Mouse (Mus musculus) neural tube, embryonic 12.5 days (tissue): ENCODE measurements around the gene Nfic. TPM values are rescaled to one million over a fixed set of nuclear protein-coding genes. Genes with fewer than 3 reads are reported as not detected.

Source experiments
- ATAC-seq: fragments of 200-750 bp; cut with Nextera tagmentation; 2 replicates; pipeline ENCODE4 v1.8.0; 2017; ENCODE audit warnings: low read depth, mild to moderate bottlenecking, moderate TSS enrichment, moderate library complexity; ENCODE audit not compliant: low FRiP score
- H3K27ac ChIP-seq: fragments of 300-500 bp; sonication (generic); 2 replicates; pipeline ENCODE4 v1.5.1; 2016
- H3K27me3 ChIP-seq: fragments of 300-500 bp; sonication (generic); replicated peaks from 2 replicates; pipeline ENCODE4 v1.6.1; 2016; ENCODE audit warnings: mild to moderate bottlenecking
- H3K36me3 ChIP-seq: fragments of 300-500 bp; sonication (generic); 2 replicates; pipeline ENCODE4 v1.6.1; 2016; ENCODE audit warnings: mild to moderate bottlenecking
- H3K4me1 ChIP-seq: fragments of 300-500 bp; sonication (generic); 2 replicates; pipeline ENCODE4 v1.6.1; 2016
- H3K4me2 ChIP-seq: fragments of 300-500 bp; sonication (generic); replicated peaks from 2 replicates; pipeline ENCODE4 v1.6.1; 2016; ENCODE audit warnings: mild to moderate bottlenecking
- H3K4me3 ChIP-seq: fragments of 300-500 bp; sonication (generic); 2 replicates; pipeline ENCODE4 v1.5.1; 2016
- H3K9ac ChIP-seq: fragments of 300-500 bp; sonication (generic); 2 replicates; pipeline ENCODE4 v1.6.1; 2016; ENCODE audit warnings: mild to moderate bottlenecking
- H3K9me3 ChIP-seq: fragments of 300-500 bp; sonication (generic); 2 replicates; pipeline ENCODE4 v1.6.1; 2016; ENCODE audit warnings: mild to moderate bottlenecking
- WGBS: fragments of 180-500 bp; shearing (Covaris S2); methylation state at CpG from one replicate; pipeline ENCODE4 v1.1.7; 2016; 5-methylcytosine and 5-hydroxymethylcytosine counted together
- polyA plus RNA-seq: library from polyadenylated mRNA; unstranded; fragments of >200 nt; fragmentation: Nextera tagmentation; extraction: Ambion mirVana; gene quantifications from 2 replicates; pipeline ENCODE4 v1.2.1, GENCODE M21; 2016

The Nfic gene
- polyA plus RNA-seq, 1 experiment from 2014 or later = 22.2 TPM

DNA sequence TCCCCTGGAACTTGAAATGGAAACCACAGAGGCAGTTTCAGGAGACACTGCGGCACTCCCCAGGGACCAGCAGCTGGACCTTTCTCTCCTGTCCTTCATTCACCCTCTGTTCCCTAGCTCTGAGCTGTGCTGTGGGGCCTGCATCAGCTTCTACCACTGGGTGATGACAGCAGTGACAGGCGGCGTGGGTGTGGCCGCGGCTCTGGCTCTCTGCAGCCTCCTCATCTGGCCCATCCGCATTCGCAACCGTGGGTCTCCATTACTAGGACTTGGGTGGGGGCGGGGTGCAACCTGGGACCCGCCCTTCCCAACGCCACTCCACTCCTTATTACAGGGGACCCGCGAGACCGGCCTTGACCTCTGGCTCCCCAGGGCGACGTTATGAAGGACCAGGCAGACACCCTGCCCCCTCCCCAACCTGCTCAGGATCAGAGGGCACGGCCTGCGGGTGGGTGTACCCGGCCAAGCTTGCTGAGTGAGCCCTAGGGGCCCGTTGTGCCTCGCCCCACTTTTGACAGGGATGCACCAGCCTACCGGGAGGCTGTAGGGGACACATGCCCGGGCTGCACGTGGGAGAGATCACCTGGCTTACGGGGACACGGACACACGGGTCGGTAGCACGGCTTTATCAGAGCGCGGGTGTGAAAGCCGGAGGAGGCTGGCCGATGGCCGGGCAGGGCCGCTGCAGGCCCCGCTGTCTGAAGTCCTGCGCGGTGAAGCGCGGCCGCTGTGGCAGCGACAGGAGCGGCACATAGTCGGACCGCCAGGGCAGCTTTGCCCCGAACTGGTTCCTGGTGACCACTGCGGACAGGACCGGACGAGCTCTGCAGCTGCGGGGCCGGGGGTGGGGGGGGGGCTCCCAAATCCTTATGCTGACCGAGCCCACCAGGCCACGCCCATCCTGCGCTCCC lies 91.7 kb downstream of the Nfic start:
- Histone ChIP-seq H3K4me3 (peak overlapping the region; percentile 21), H3K9ac (peak overlapping the region; percentile 39), H3K4me2 (peak overlapping the region; percentile 57), H3K27me3 (peaks cover 25% of the 10 kb centered on the region), H3K4me1 (peaks cover 51% of the 10 kb centered on the region), H3K36me3 (peaks cover 27% of the 10 kb centered on the region), H3K27ac (no peak overlapping the region), H3K9me3 (no peaks in the 10 kb centered on the region)
- ATAC-seq = no peak
- WGBS = 12% methylated on average over 52 of the region's 54 CpGs

DNA sequence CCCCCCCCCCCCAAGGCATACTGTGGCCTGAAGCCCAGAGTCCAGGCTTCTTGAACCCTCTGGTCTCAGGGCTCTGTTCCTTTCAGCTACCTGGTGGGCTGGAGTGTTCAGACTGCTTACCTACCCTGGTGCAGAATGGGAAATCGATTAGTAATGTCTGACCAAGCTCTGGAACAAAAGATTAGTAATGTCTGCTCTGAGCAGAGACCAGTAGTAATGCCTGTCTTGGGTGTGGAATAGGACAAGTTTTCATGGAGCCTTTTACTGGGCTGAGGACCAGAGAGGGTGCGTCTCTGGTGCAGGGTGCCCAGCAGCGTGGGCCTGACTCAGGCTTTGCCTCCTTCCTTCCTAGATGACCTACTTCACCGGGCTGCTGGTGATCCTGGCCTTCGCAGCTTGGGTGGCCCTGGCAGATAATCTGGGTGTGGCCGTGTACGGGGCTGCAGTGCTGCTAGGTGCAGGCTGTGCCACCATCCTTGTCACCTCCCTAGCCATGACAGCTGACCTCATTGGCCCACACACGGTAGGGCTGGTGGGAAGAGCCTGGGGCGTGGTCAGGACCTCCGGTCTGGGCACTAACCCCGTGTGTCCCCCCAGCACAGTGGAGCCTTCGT lies 93.0 kb downstream of the Nfic start:
- no peak for ATAC-seq

GRCm38 (mm10) chr10:81360721-81361120 lies 94.7 kb downstream of the Nfic start:
- ATAC-seq = no peak
- WGBS = 71% methylated on average over 8 of the region's 8 CpGs
- H3K4me1 ChIP-seq = peaks cover 44% of the 10 kb centered on the region
- H3K4me2 ChIP-seq = no peak overlapping the region
- H3K9ac ChIP-seq = no peak overlapping the region
- H3K27ac ChIP-seq = no peak overlapping the region
- H3K4me3 ChIP-seq = no peak overlapping the region
- H3K9me3 ChIP-seq = no peaks in the 10 kb centered on the region
- peaks cover 28% of the 10 kb centered on the region for H3K27me3 ChIP-seq
- H3K36me3 ChIP-seq = no peaks in the 10 kb centered on the region

More for the DNA sequence above, 93.0 kb downstream of the Nfic start:
- no peak overlapping the region for H3K9ac ChIP-seq
- H3K27me3 ChIP-seq = peaks cover 28% of the 10 kb centered on the region
- peaks cover 60% of the 10 kb centered on the region for H3K4me1 ChIP-seq
- WGBS = 76% methylated on average over 12 of the region's 12 CpGs
- peaks cover 15% of the 10 kb centered on the region for H3K36me3 ChIP-seq
- H3K9me3 ChIP-seq = no peaks in the 10 kb centered on the region
- no peak overlapping the region for H3K4me2 ChIP-seq
- no peak overlapping the region for H3K4me3 ChIP-seq
- H3K27ac ChIP-seq = no peak overlapping the region

DNA sequence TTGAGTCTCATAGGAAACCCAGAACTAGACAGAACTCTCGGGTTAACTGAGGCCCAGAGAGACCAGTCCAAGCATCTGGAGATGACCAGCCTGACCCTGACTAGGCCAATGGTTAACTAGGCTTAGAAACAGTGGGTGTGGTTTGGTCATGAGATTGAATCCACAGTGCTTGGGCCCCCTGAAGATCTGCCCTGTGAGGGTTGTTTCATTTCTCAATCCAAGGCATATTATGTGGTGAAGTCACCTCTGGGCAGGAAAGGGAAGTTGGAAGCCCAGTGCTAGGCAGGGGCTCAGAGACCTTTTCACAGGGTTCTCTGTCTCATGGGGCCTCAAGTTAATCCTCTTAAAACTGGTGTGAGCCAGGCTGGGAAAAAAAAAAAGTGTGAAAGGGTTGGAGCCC lies 96.6 kb downstream of the Nfic start:
- Histone ChIP-seq H3K4me3 (no peak overlapping the region), H3K9me3 (no peaks in the 10 kb centered on the region), H3K9ac (no peak overlapping the region), H3K36me3 (no peaks in the 10 kb centered on the region), H3K4me1 (peaks cover 30% of the 10 kb centered on the region), H3K27me3 (peaks cover 16% of the 10 kb centered on the region), H3K27ac (no peak overlapping the region), H3K4me2 (peak overlapping the region; percentile 99)
- no peak for ATAC-seq
- WGBS = 71% methylated on average over 1 of the region's 1 CpGs

GRCm38 (mm10) chr10:81358209-81358608 lies 97.2 kb downstream of the Nfic start:
- ATAC-seq = no peak

DNA sequence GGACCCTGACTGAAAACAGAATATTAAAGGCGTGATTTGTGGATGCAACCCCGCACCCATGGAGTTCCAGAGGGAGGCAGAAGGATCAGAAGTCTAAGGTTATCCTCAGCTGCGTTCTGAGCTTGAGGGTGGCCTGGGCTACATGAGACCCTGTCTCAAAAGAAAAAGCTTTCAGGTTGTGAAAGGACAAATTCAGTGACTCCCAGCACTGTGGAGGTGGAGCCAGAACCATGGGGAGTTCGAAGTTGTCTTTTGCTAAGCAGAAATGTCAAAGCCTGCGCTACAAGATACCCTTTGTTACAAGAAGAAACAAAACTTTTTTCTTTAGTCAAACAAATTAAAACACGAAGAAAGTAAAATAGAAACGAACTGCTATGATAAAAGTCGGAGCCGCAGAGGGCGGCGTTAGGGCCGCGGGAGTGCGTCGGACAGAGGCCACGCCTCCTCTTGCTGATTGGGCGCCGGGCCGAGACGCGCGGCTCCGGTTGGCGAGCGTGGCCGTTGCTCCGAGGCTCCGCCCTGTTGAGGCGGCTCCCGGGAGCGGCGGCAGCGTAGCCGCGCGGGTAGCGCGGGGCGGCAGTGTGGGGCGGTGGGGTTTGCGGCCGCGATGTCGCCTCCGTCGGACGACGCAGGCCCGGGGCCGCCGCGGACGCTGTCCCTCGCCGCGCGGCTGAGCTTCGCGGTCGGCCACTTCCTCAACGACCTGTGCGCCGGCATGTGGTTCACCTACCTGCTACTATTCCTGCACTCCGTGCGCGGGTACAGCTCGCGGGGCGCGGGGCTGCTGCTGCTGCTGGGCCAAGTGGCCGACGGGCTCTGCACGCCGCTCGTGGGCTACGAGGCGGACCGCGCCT lies 98.2 kb downstream of the Nfic start, which contains the start of gene Mfsd12:
Mfsd12 (plus strand) TSS at position 501 of the 854 bp plus-strand sequence.
- no peaks in the 10 kb centered on the region for H3K36me3 ChIP-seq
- peak within 1 kb of the TSS; percentile 83 for H3K9ac ChIP-seq
- peak within 1 kb of the TSS; percentile 99 for H3K4me2 ChIP-seq
- WGBS = 2% methylated on average over 78 of the region's 79 CpGs
- H3K27ac ChIP-seq = no peak within 1 kb of the TSS
- H3K4me1 ChIP-seq = peaks cover 22% of the 10 kb centered on the region
- peak within 1 kb of the TSS; percentile 71 for H3K4me3 ChIP-seq
- H3K27me3 ChIP-seq = 0 out of 2 replicates have a peak, but pooled peaks cover 2% of the 10 kb centered on the region
- H3K9me3 ChIP-seq = no peaks in the 10 kb centered on the region
- peak; percentile 88 for ATAC-seq

More at GRCm38 (mm10) chr10:81358209-81358608, 97.2 kb downstream of the Nfic start:
- no peak overlapping the region for H3K27ac ChIP-seq
- peak overlapping the region; percentile 99 for H3K4me2 ChIP-seq
- no peaks in the 10 kb centered on the region for H3K9me3 ChIP-seq
- H3K9ac ChIP-seq = peak overlapping the region; percentile 83
- WGBS = 33% methylated on average over 4 of the region's 4 CpGs
- peak overlapping the region; percentile 71 for H3K4me3 ChIP-seq
- H3K27me3 ChIP-seq = peaks cover 10% of the 10 kb centered on the region
- peaks cover 24% of the 10 kb centered on the region for H3K4me1 ChIP-seq
- no peaks in the 10 kb centered on the region for H3K36me3 ChIP-seq

GRCm38 (mm10) chr10:81356352-81356990 lies 99.0 kb downstream of the Nfic start:
- no peak overlapping the region for H3K27ac ChIP-seq
- ATAC-seq = no peak
- 0 out of 2 replicates have a peak, but pooled peaks cover 2% of the 10 kb centered on the region for H3K27me3 ChIP-seq
- no peaks in the 10 kb centered on the region for H3K36me3 ChIP-seq
- no peak overlapping the region for H3K4me3 ChIP-seq
- peaks cover 22% of the 10 kb centered on the region for H3K4me1 ChIP-seq
- peak overlapping the region; percentile 99 for H3K4me2 ChIP-seq
- 57% methylated on average over 12 of the region's 12 CpGs for WGBS
- no peaks in the 10 kb centered on the region for H3K9me3 ChIP-seq
- H3K9ac ChIP-seq = no peak overlapping the region

DNA sequence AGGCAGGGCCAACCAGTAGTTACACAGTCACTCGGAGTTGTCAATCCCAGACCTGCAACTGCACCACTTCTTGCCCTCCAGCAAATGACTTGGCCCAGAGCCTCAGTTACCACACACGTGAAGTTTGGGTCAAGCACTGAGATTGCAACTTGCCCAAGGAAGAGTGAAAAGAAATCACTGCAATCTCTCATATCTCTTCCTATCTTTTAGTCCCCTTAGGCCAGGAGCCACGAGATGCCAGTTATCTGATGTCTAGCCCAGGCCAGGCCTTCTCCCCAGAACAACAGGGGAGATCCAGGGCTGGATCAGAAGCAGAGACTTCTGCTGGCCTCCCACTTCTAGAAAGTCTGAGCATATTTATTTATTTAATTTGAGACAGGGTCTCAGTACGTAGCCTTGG lies 99.9 kb downstream of the Nfic start:
- no peak overlapping the region for H3K9ac ChIP-seq
- 0 out of 2 replicates have a peak, but pooled peaks cover 2% of the 10 kb centered on the region for H3K27me3 ChIP-seq
- ATAC-seq = no peak
- H3K4me1 ChIP-seq = peaks cover 22% of the 10 kb centered on the region
- H3K27ac ChIP-seq = no peak overlapping the region
- no peak overlapping the region for H3K4me3 ChIP-seq
- H3K4me2 ChIP-seq = no peak overlapping the region
- no peaks in the 10 kb centered on the region for H3K36me3 ChIP-seq
- H3K9me3 ChIP-seq = no peaks in the 10 kb centered on the region
- WGBS = 78% methylated on average over 4 of the region's 4 CpGs

- no peaks in the 10 kb centered on the region for H3K9me3 ChIP-seq
- peaks cover 20% of the 10 kb centered on the region for H3K4me1 ChIP-seq
- no peaks in the 10 kb centered on the region for H3K36me3 ChIP-seq
- 0 out of 2 replicates have a peak, but pooled peaks cover 2% of the 10 kb centered on the region for H3K27me3 ChIP-seq
- no peak overlapping the region for H3K9ac ChIP-seq
- no peak overlapping the region for H3K4me2 ChIP-seq
- H3K4me3 ChIP-seq = no peak overlapping the region
- no peak overlapping the region for H3K27ac ChIP-seq
- 78% methylated on average over 9 of the region's 9 CpGs for WGBS
- ATAC-seq = no peak
Observed at GRCm38 (mm10) chr10:81354738-81355477, 100.5 kb downstream of the Nfic start.

DNA sequence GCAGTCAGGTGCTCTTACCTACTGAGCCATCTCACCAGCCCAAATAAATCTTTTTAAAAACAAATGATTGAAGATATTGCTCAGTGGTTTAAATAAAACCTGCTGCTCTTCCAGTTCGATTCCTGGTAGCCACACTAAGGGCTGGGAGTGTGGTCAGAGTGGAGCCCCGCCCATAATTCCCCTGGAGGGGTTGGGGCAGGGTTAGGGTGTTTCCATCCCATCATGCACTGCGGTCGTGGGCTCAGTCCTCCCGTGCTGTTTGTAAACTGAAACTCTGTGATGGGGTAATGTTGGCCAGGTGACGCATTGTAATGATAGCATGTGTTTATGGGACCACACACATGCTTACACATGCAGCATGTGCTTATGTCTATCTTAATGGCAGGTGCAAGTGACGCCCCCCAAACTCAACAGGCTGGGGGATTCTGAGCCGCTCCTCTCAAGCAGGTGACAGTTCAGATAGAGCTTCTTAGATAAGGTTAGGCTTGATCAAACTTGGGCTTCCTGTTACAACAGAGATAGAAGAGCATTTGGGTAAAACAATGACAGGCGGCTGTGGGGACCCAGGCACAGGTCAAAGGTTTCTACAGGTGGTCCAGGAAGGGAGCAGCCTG lies 103.7 kb downstream of the Nfic start:
- peaks cover 8% of the 10 kb centered on the region; the same call in 1 of the 2 replicates for H3K36me3 ChIP-seq
- H3K27me3 ChIP-seq = peaks cover 10% of the 10 kb centered on the region; the same call in 1 of the 2 replicates
- no peak for ATAC-seq
- 24% methylated on average over 9 of the region's 9 CpGs for WGBS
- no peak overlapping the region for H3K4me3 ChIP-seq
- H3K9ac ChIP-seq = no peak overlapping the region
- peaks cover 22% of the 10 kb centered on the region for H3K4me1 ChIP-seq
- no peak overlapping the region for H3K27ac ChIP-seq
- no peaks in the 10 kb centered on the region for H3K9me3 ChIP-seq
- no peak overlapping the region for H3K4me2 ChIP-seq
